Mouse (Mus musculus) E14TG2a.4 (cell line): ENCODE data around the gene Med12l.

Source experiments
- CTCF ChIP-seq: conservative IDR thresholded peaks from 2 replicates; pipeline ENCODE4 v1.5.1; 2014; ENCODE audit warnings: low read length
- NANOG ChIP-seq: IDR thresholded peaks from 2 replicates; pipeline ENCODE4 v1.6.1; 2014; ENCODE audit warnings: borderline replicate concordance, low read length, mixed read lengths

GRCm38 (mm10) chr3:59041487-59041886 lies 35.9 kb downstream of the Med12l start:
- TF ChIP-seq CTCF (no peak), NANOG (no peak)
